Mouse (Mus musculus): ENCODE measurements around the gene Gm44511.

DNA sequence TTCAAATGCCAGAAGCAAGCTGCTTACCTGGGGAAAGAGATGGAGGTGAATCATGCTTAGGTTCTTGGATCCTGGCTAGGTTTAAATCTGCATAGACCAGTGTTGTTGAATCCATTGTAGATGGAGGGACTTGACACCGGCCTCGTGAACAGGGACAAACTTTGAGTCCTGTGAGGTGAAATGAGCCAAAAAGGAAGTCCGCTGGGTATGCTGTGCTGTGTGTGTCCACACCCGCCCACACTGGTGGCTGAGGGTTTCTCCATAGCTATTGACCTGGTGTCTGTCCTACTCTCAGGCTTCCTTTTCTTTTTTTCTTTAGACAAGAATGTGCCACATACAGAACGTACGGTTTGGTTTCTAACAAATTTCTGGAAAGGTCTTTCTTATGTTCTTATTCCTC, at the start of gene Gm44511, which contains the start of gene Klrb1b:
- no peak for TF ChIP-seq POLR2A (IDR thresholded peaks at IDR 0.05; ENCODE audit: extremely low read depth, insufficient read depth, low read length)
- no peak for TF ChIP-seq CTCF (IDR thresholded peaks at IDR 0.05; ENCODE audit: low read depth, low read length)
